Mouse (Mus musculus): ENCODE results near the gene Hoxa1.
A peak's percentile ranks its signal among the peaks of the same experiment; 100 is the strongest.

The Hoxa1 gene

GRCm38 (mm10) chr6:52171331-52171730, 13.2 kb upstream of the Hoxa1 start:
- DNase-seq (ENCODE audit: extremely low spot score) = peak; percentile 82

GRCm38 (mm10) chr6:52170898-52171223, 12.7 kb upstream of the Hoxa1 start:
- no peak for DNase-seq (ENCODE audit: extremely low spot score)

- no peak for DNase-seq (ENCODE audit: extremely low spot score)
Observed at GRCm38 (mm10) chr6:52170166-52170897, 12.2 kb upstream of the Hoxa1 start.

GRCm38 (mm10) chr6:52169499-52170165, 11.5 kb upstream of the Hoxa1 start:
- DNase-seq (ENCODE audit: extremely low spot score) = no peak

GRCm38 (mm10) chr6:52168191-52169055, 10.3 kb upstream of the Hoxa1 start:
- DNase-seq (ENCODE audit: extremely low spot score) = no peak

GRCm38 (mm10) chr6:52167736-52168161, 9.6 kb upstream of the Hoxa1 start:
- no peak for DNase-seq (ENCODE audit: extremely low spot score)

GRCm38 (mm10) chr6:52167176-52167575, 9.1 kb upstream of the Hoxa1 start:
- DNase-seq (ENCODE audit: extremely low spot score) = peak; percentile 51

GRCm38 (mm10) chr6:52166431-52167077, 8.4 kb upstream of the Hoxa1 start:
- peak; percentile 73 for DNase-seq (ENCODE audit: extremely low spot score)

- peak; percentile 68 for DNase-seq (ENCODE audit: extremely low spot score)
Observed at GRCm38 (mm10) chr6:52165441-52166370, 7.6 kb upstream of the Hoxa1 start.

- peak; percentile 85 for DNase-seq (ENCODE audit: extremely low spot score)
Observed at GRCm38 (mm10) chr6:52164626-52165440, 6.7 kb upstream of the Hoxa1 start, which contains the start of gene Hoxa2. Gene Hoxa2 (minus strand): TSS chr6:52164831.

- no peak for DNase-seq (ENCODE audit: extremely low spot score)
Observed at GRCm38 (mm10) chr6:52164051-52164625, 6.0 kb upstream of the Hoxa1 start.

- DNase-seq (ENCODE audit: extremely low spot score) = peak; percentile 82
Observed at GRCm38 (mm10) chr6:52163366-52164031, 5.4 kb upstream of the Hoxa1 start.

- DNase-seq (ENCODE audit: extremely low spot score) = peak; percentile 75
Observed at GRCm38 (mm10) chr6:52162611-52163365, 4.7 kb upstream of the Hoxa1 start.

- DNase-seq (ENCODE audit: extremely low spot score) = no peak
Observed at GRCm38 (mm10) chr6:52162093-52162380, 3.9 kb upstream of the Hoxa1 start.

- DNase-seq (ENCODE audit: extremely low spot score) = peak; percentile 52
Observed at GRCm38 (mm10) chr6:52161336-52162092, 3.4 kb upstream of the Hoxa1 start.

GRCm38 (mm10) chr6:52160511-52161335, 2.6 kb upstream of the Hoxa1 start:
- DNase-seq (ENCODE audit: extremely low spot score) = peak; percentile 74

GRCm38 (mm10) chr6:52159979-52160378, 1.9 kb upstream of the Hoxa1 start:
- DNase-seq (ENCODE audit: extremely low spot score) = peak; percentile 55
